In genomic region chr7:112157584-112158315, GRCm38 (mm10) we compare ENCODE assay signal across 9 mouse cellular contexts. TPM values are rescaled to one million over a fixed set of nuclear protein-coding genes. Genes with fewer than 3 reads are reported as not detected.
A peak's percentile ranks its signal among the peaks of the same experiment; 100 is the strongest.
DNase-seq lines count a peak whose midpoint lies in the region; ATAC-seq and TF ChIP-seq lines count a peak whose summit lies in the region.
"Had no signal": no experiment of that assay in that cellular context is flagged by ENCODE, and none has a peak within 500 bp of the region (broad histone marks: within the 10 kb centered on the region; RNA-seq: fewer than 3 reads in every experiment).

No protein-coding gene starts in this region.

- peak; percentile 33; the same call in 1 of the 2 replicates for ATAC-seq in heart, embryonic 14.5 days (ENCODE audit: insufficient number of reproducible peaks, insufficient read depth, low FRiP score, low read depth)
- ATAC-seq in hindbrain, embryonic 15.5 days (ENCODE audit: low FRiP score, low read depth) = peak; percentile 49; the same call in 1 of the 2 replicates
- no peak for ATAC-seq in liver, embryonic 14.5 days (ENCODE audit: insufficient read depth)

- peak overlapping the region; percentile 54 to 61 for H3K4me3 ChIP-seq in heart, embryonic 14.5 days (ENCODE audit: control insufficient read depth in 1 of 2, insufficient read depth in 1 of 2, low read depth in 1 of 2, low read length in 2 of 2)
- peak overlapping the region; percentile 45 for H3K4me3 ChIP-seq in hindbrain, embryonic 15.5 days
- H3K4me3 ChIP-seq in liver, embryonic 14.5 days (ENCODE audit: insufficient read depth in 1 of 2, low read depth in 2 of 2, low read length in 2 of 2) = peak overlapping the region; percentile 31 to 40

- no peaks in the 10 kb centered on the region for H3K27me3 ChIP-seq in heart, embryonic 14.5 days (ENCODE audit: control insufficient read depth, insufficient read depth, low read length)
- 0 out of 2 replicates have a peak, but pooled peaks cover 8% of the 10 kb centered on the region for H3K27me3 ChIP-seq in hindbrain, embryonic 15.5 days
- peaks cover 14% of the 10 kb centered on the region for H3K27me3 ChIP-seq in liver, embryonic 14.5 days (ENCODE audit: control insufficient read depth, insufficient read depth, low read length)

- 13% methylated on average over 23 of the region's 23 CpGs for WGBS in heart, embryonic 14.5 days
- WGBS in hindbrain, embryonic 15.5 days = 10% methylated on average over 23 of the region's 23 CpGs
- WGBS in liver, embryonic 14.5 days (ENCODE audit: insufficient replicate concordance) = 15% methylated on average over 23 of the region's 23 CpGs

- H3K9me3 ChIP-seq in heart, embryonic 14.5 days (ENCODE audit: control insufficient read depth, low read length) = no peaks in the 10 kb centered on the region
- no peaks in the 10 kb centered on the region for H3K9me3 ChIP-seq in hindbrain, embryonic 15.5 days
- no peaks in the 10 kb centered on the region for H3K9me3 ChIP-seq in liver, embryonic 14.5 days (ENCODE audit: control insufficient read depth, low read length)

- DNase-seq in heart, adult 11 months = no peak
- peak; percentile 28 for DNase-seq in ZHBTc4 (ENCODE audit: low read depth, low spot score)
- DNase-seq in liver, embryonic 14.5 days (ENCODE audit: low read depth in 3 of 3, low spot score in 3 of 3) = no peak
- no peak for DNase-seq in thymus, postnatal 25 days
- DNase-seq in layer of hippocampus, postnatal 36 days = no peak
- DNase-seq in layer of hippocampus, adult 8-10 months (ENCODE audit: low spot score in 2 of 2) = no peak

- peak overlapping the region; percentile 77 for H3K9ac ChIP-seq in heart, embryonic 14.5 days (ENCODE audit: low read length)
- peak overlapping the region; percentile 35 for H3K9ac ChIP-seq in hindbrain, embryonic 15.5 days
- H3K9ac ChIP-seq in liver, embryonic 14.5 days (replicated peaks) = no peak overlapping the region

- peaks cover 11 to 31% of the 10 kb centered on the region in 2 experiments for H3K4me1 ChIP-seq in heart, embryonic 14.5 days (ENCODE audit: control insufficient read depth in 2 of 2, insufficient read depth in 2 of 2, low read length in 2 of 2)
- peaks cover 31% of the 10 kb centered on the region for H3K4me1 ChIP-seq in hindbrain, embryonic 15.5 days (replicated peaks)
- H3K4me1 ChIP-seq in liver, embryonic 14.5 days (replicated peaks; ENCODE audit: control insufficient read depth in 2 of 2, insufficient read depth in 2 of 2, low read length in 1 of 2) = peaks cover 0 to 2% of the 10 kb centered on the region in 2 experiments; a peak in 1 of 4 replicates

- peak overlapping the region; percentile 11 to 70; a peak in 2 of 4 replicates for H3K27ac ChIP-seq in heart, embryonic 14.5 days (replicated peaks in 1 of 2; ENCODE audit: control insufficient read depth in 1 of 2, insufficient read depth in 1 of 2, low read depth in 2 of 2, low read length in 2 of 2)
- peak overlapping the region; percentile 40; the same call in 1 of the 2 replicates for H3K27ac ChIP-seq in hindbrain, embryonic 15.5 days (replicated peaks)
- no peak overlapping the region for H3K27ac ChIP-seq in liver, embryonic 14.5 days

- TF ChIP-seq CTCF in liver, embryonic 14.5 days (IDR thresholded peaks at IDR 0.05; ENCODE audit: low read depth) = no peak

- no peaks in the 10 kb centered on the region for H3K36me3 ChIP-seq in heart, embryonic 14.5 days (ENCODE audit: control insufficient read depth, insufficient read depth, low read length)
- no peaks in the 10 kb centered on the region for H3K36me3 ChIP-seq in hindbrain, embryonic 15.5 days
- no peaks in the 10 kb centered on the region for H3K36me3 ChIP-seq in liver, embryonic 14.5 days (replicated peaks; ENCODE audit: control insufficient read depth, insufficient read depth, low read depth)

- TF ChIP-seq EP300 in liver, embryonic 14.5 days (IDR thresholded peaks at IDR 0.05; ENCODE audit: low read depth) = no peak

- H3K4me2 ChIP-seq in heart, embryonic 14.5 days (ENCODE audit: low read length) = peak overlapping the region; percentile 72
- peak overlapping the region; percentile 59 for H3K4me2 ChIP-seq in hindbrain, embryonic 15.5 days
- H3K4me2 ChIP-seq in liver, embryonic 14.5 days (ENCODE audit: low read depth) = peak overlapping the region; percentile 43

RNA-seq across cellular contexts. Expression of gene Dkk3, which starts 1.1 kb away (rescaled TPM):
- 65.4 and 86.3 TPM in 2 replicates for polyA plus RNA-seq in heart, embryonic 14.5 days (2014; fragmentation: Nextera tagmentation; extraction: Ambion mirVana)
- polyA plus RNA-seq in hindbrain, embryonic 15.5 days (2015; fragmentation: Nextera tagmentation; extraction: Ambion mirVana) = 30.3 and 32.8 TPM in 2 replicates
- 1.1 and 1.5 TPM in 2 replicates for polyA plus RNA-seq in liver, embryonic 14.5 days (2012; rRNA removed)
- polyA plus RNA-seq in liver, embryonic 14.5 days (2014; fragmentation: Nextera tagmentation; extraction: Ambion mirVana) = 2.3 and 2.4 TPM in 2 replicates
- 100 to 1,000 TPM; 246 to 273 TPM for total RNA-seq in layer of hippocampus, postnatal 36 days (2021)
- total RNA-seq in layer of hippocampus, adult 8-10 months (2022) = 100 to 1,000 TPM; 256 to 294 (median 274) TPM
- total RNA-seq: MEL had no signal
